Mouse (Mus musculus) left cerebral cortex, adult 8-10 months (tissue): ENCODE measurements at regions not wholly inside any gene's neighbourhood (a gene's known extent, or its start where the extent isn't known, plus 50 kb on each side); places are given as distances from the start of the nearest gene placed in this dataset.
A peak's percentile ranks its signal among the peaks of the same experiment; 100 is the strongest.

Experiments used
- DNase-seq, 2 experiments: peaks; one replicate each; pipeline ENCODE4 v3.0.0; 2022; ENCODE audit warnings: low spot score in 2 of 2

- no peak for DNase-seq
Observed at GRCm38 (mm10) chr6:66236368-66236767, 284.0 kb downstream of the 4930544G11Rik start.

- no peak for DNase-seq
Observed at GRCm38 (mm10) chr6:66255378-66255777, 279.8 kb upstream of the Mad2l1 start.

- DNase-seq = no peak
Observed at GRCm38 (mm10) chr6:66263429-66263828, 271.8 kb upstream of the Mad2l1 start.

- no peak for DNase-seq
Observed at GRCm38 (mm10) chr6:66263918-66264317, 271.3 kb upstream of the Mad2l1 start.

GRCm38 (mm10) chr6:66268427-66268826 lies 266.8 kb upstream of the Mad2l1 start:
- DNase-seq = no peak

- DNase-seq = no peak
Observed at GRCm38 (mm10) chr6:66271414-66272206, 263.6 kb upstream of the Mad2l1 start.

GRCm38 (mm10) chr6:66272216-66272615 lies 263.0 kb upstream of the Mad2l1 start:
- no peak for DNase-seq

GRCm38 (mm10) chr6:66274737-66275136 lies 260.5 kb upstream of the Mad2l1 start:
- no peak for DNase-seq

- DNase-seq = no peak
Observed at GRCm38 (mm10) chr6:66280701-66281100, 254.5 kb upstream of the Mad2l1 start.

- no peak for DNase-seq
Observed at GRCm38 (mm10) chr6:66282566-66283115, 252.5 kb upstream of the Mad2l1 start.

GRCm38 (mm10) chr6:66283521-66283920 lies 251.7 kb upstream of the Mad2l1 start:
- DNase-seq = no peak

GRCm38 (mm10) chr6:66287607-66288006 lies 247.6 kb upstream of the Mad2l1 start:
- DNase-seq = peak in 1 of 2 experiments; percentile 50

GRCm38 (mm10) chr6:66289196-66289595 lies 246.0 kb upstream of the Mad2l1 start:
- no peak for DNase-seq

- DNase-seq = no peak
Observed at GRCm38 (mm10) chr6:66291576-66291975, 243.6 kb upstream of the Mad2l1 start.

GRCm38 (mm10) chr6:66298056-66298455 lies 237.1 kb upstream of the Mad2l1 start:
- no peak for DNase-seq

- no peak for DNase-seq
Observed at GRCm38 (mm10) chr6:66300189-66300588, 235.0 kb upstream of the Mad2l1 start.

- DNase-seq = no peak
Observed at GRCm38 (mm10) chr6:66344848-66345247, 190.3 kb upstream of the Mad2l1 start.

GRCm38 (mm10) chr6:66347356-66347755 lies 187.8 kb upstream of the Mad2l1 start:
- DNase-seq = no peak

- peak; percentile 4 to 21 for DNase-seq
Observed at GRCm38 (mm10) chr6:66361130-66361529, 174.1 kb upstream of the Mad2l1 start.

GRCm38 (mm10) chr6:66367263-66367662 lies 167.9 kb upstream of the Mad2l1 start:
- DNase-seq = no peak

- no peak for DNase-seq
Observed at GRCm38 (mm10) chr6:66381279-66381934, 153.8 kb upstream of the Mad2l1 start.

- no peak for DNase-seq
Observed at GRCm38 (mm10) chr6:66382347-66383010, 152.7 kb upstream of the Mad2l1 start.
